Mouse (Mus musculus): Measurements from ENCODE around the gene Rnf113a2. TPM values are rescaled to one million over a fixed set of nuclear protein-coding genes. Genes with fewer than 3 reads are reported as not detected.

Rnf113a2 gene
- polyA plus RNA-seq (2014; fragmentation: Nextera tagmentation; extraction: Ambion mirVana) = 21.1 and 22.1 TPM in 2 replicates

GRCm38 (mm10) chr12:84416834-84417604 is at the start of gene Rnf113a2:
Gene Rnf113a2, plus strand, starts transcription at chr12:84417196.
- no peak for TF ChIP-seq CTCF (IDR thresholded peaks at IDR 0.05; ENCODE audit: low read depth)
- Histone ChIP-seq H3K27ac (ENCODE audit: low read depth) (peak within 1 kb of the TSS; percentile 65; the same call in 1 of the 2 replicates), H3K4me1 (ENCODE audit: insufficient read depth) (no peaks in the 10 kb centered on the region), H3K27me3 (ENCODE audit: insufficient read depth, low read length) (no peaks in the 10 kb centered on the region), H3K9me3 (ENCODE audit: low read depth, low read length) (peaks cover 5% of the 10 kb centered on the region; the same call in 1 of the 2 replicates), H3K4me2 (peak within 1 kb of the TSS; percentile 85), H3K4me3 (ENCODE audit: low read depth, low read length) (peak within 1 kb of the TSS; percentile 57), H3K9ac (peak within 1 kb of the TSS; percentile 70), H3K36me3 (ENCODE audit: insufficient read depth) (no peaks in the 10 kb centered on the region)
- ATAC-seq (ENCODE audit: insufficient read depth) (peak; percentile 92), DNase-seq (peak; percentile 94)
- WGBS = 3% methylated on average over 50 of the region's 50 CpGs

- DNase-seq = no peak
- Histone ChIP-seq H3K27me3 (ENCODE audit: insufficient read depth, low read length) (no peaks in the 10 kb centered on the region), H3K4me1 (ENCODE audit: insufficient read depth) (no peaks in the 10 kb centered on the region), H3K4me2 (no peak overlapping the region), H3K36me3 (ENCODE audit: insufficient read depth) (peaks cover 80% of the 10 kb centered on the region), H3K9me3 (ENCODE audit: low read depth, low read length) (no peaks in the 10 kb centered on the region), H3K27ac (ENCODE audit: low read depth) (no peak overlapping the region), H3K4me3 (ENCODE audit: low read depth, low read length) (no peak overlapping the region), H3K9ac (no peak overlapping the region)
- no peak for ATAC-seq (ENCODE audit: insufficient read depth)
- WGBS = 91% methylated on average over 5 of the region's 5 CpGs
- TF ChIP-seq CTCF (IDR thresholded peaks at IDR 0.05; ENCODE audit: low read depth) = no peak
Measured at GRCm38 (mm10) chr12:84371647-84372046, 45.3 kb upstream of the Rnf113a2 start.

- Histone ChIP-seq H3K4me3 (ENCODE audit: low read depth, low read length) (no peak overlapping the region), H3K9ac (no peak overlapping the region), H3K27me3 (ENCODE audit: insufficient read depth, low read length) (no peaks in the 10 kb centered on the region), H3K4me1 (ENCODE audit: insufficient read depth) (no peaks in the 10 kb centered on the region), H3K27ac (ENCODE audit: low read depth) (no peak overlapping the region), H3K36me3 (ENCODE audit: insufficient read depth) (peaks cover 61% of the 10 kb centered on the region), H3K4me2 (no peak overlapping the region), H3K9me3 (ENCODE audit: low read depth, low read length) (no peaks in the 10 kb centered on the region)
- ATAC-seq (ENCODE audit: insufficient read depth) (no peak), DNase-seq (no peak)
- WGBS = 71% methylated on average over 6 of the region's 6 CpGs
- TF ChIP-seq CTCF (IDR thresholded peaks at IDR 0.05; ENCODE audit: low read depth) = no peak
Measured at GRCm38 (mm10) chr12:84373831-84374481, 43.0 kb upstream of the Rnf113a2 start.

- H3K4me3 ChIP-seq (ENCODE audit: low read depth, low read length) = no peak overlapping the region
- H3K9ac ChIP-seq = no peak overlapping the region
- no peak overlapping the region for H3K4me2 ChIP-seq
- WGBS = 78% methylated on average over 4 of the region's 4 CpGs
- H3K4me1 ChIP-seq (ENCODE audit: insufficient read depth) = 0 out of 2 replicates have a peak, but pooled peaks cover 3% of the 10 kb centered on the region
- no peaks in the 10 kb centered on the region for H3K27me3 ChIP-seq (ENCODE audit: insufficient read depth, low read length)
- DNase-seq = no peak
- ATAC-seq (ENCODE audit: insufficient read depth) = no peak
- no peaks in the 10 kb centered on the region for H3K9me3 ChIP-seq (ENCODE audit: low read depth, low read length)
- 0 out of 2 replicates have a peak, but pooled peaks cover 3% of the 10 kb centered on the region for H3K36me3 ChIP-seq (ENCODE audit: insufficient read depth)
- no peak overlapping the region for H3K27ac ChIP-seq (ENCODE audit: low read depth)
- TF ChIP-seq CTCF (IDR thresholded peaks at IDR 0.05; ENCODE audit: low read depth) = no peak
Measured at GRCm38 (mm10) chr12:84382369-84382768, 34.6 kb upstream of the Rnf113a2 start.

DNA sequence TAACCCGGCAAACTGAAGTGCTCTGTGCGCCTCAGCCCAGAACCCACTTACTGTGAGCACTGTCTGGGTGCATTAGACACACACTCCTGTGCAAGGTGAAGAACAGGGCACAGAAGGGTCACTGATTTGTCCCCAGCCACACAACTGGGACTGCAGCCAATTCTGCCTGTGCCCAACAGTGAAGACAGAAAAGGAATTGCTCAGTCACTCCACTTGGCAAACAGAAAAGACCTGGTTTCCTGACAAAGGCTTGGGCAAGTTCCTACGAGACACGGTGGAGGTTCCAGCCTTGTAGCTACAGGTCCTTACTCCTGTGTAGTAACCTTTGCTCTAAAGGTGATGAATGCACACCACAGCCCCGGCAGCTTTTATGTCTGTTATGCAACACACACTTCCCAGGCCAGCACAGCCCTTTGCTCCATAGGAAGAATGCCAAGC is 32.3 kb upstream of the Rnf113a2 start:
- H3K9me3 ChIP-seq (ENCODE audit: low read depth, low read length) = no peaks in the 10 kb centered on the region
- H3K27ac ChIP-seq (ENCODE audit: low read depth) = peak overlapping the region; percentile 80
- H3K4me2 ChIP-seq = no peak overlapping the region
- H3K4me1 ChIP-seq (ENCODE audit: insufficient read depth) = 0 out of 2 replicates have a peak, but pooled peaks cover 3% of the 10 kb centered on the region
- ATAC-seq (ENCODE audit: insufficient read depth) = peak; percentile 52
- no peaks in the 10 kb centered on the region for H3K27me3 ChIP-seq (ENCODE audit: insufficient read depth, low read length)
- no peak for TF ChIP-seq CTCF (IDR thresholded peaks at IDR 0.05; ENCODE audit: low read depth)
- 0 out of 2 replicates have a peak, but pooled peaks cover 4% of the 10 kb centered on the region for H3K36me3 ChIP-seq (ENCODE audit: insufficient read depth)
- WGBS = 46% methylated on average over 5 of the region's 5 CpGs
- peak; percentile 68 for DNase-seq
- no peak overlapping the region for H3K9ac ChIP-seq
- H3K4me3 ChIP-seq (ENCODE audit: low read depth, low read length) = no peak overlapping the region

DNA sequence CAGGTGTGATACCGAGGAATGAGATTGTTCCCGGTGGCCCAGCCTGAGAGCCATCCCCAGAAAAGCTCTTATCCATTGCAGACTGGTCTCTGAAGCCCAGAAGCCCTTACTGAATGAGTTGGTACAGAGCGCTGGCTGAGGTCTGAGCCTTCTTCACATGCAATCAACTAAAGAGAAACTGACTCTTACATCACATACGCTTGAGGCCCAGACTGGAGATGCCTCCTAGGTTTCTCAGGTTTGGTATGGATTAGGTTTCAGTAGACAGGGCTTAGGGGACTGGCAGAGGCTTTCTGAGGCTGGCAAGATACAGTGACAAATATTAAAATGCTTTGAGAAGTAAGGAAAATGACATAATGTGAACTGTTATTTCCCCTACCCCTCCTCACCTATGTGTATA is 31.6 kb upstream of the Rnf113a2 start:
- Histone ChIP-seq H3K27ac (ENCODE audit: low read depth) (peak overlapping the region; percentile 80), H3K36me3 (ENCODE audit: insufficient read depth) (0 out of 2 replicates have a peak, but pooled peaks cover 4% of the 10 kb centered on the region), H3K27me3 (ENCODE audit: insufficient read depth, low read length) (no peaks in the 10 kb centered on the region), H3K9ac (no peak overlapping the region), H3K4me1 (ENCODE audit: insufficient read depth) (0 out of 2 replicates have a peak, but pooled peaks cover 3% of the 10 kb centered on the region), H3K4me2 (no peak overlapping the region), H3K9me3 (ENCODE audit: low read depth, low read length) (no peaks in the 10 kb centered on the region), H3K4me3 (ENCODE audit: low read depth, low read length) (no peak overlapping the region)
- 89% methylated on average over 4 of the region's 4 CpGs for WGBS
- TF ChIP-seq CTCF (IDR thresholded peaks at IDR 0.05; ENCODE audit: low read depth) = no peak
- DNase-seq (no peak), ATAC-seq (ENCODE audit: insufficient read depth) (no peak)

DNA sequence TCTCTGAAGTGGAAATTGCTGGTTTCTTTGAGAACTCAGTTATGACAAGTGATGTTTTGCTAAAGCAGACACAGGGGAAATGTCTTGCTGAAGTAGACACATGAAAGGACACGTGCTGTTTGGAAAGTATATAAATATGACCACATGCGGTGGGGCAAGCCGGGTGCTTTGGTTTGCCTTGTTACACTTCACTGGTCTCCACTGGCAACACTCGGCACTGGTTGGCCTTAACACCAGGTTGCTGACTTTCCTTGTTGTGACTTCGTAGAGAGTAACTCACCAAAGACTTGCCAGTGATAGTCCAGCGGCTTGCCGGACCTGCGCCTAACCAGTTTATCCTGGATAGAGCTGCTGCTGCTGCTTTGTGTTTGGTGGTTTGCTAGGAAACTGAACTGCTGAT is 28.9 kb upstream of the Rnf113a2 start:
- ATAC-seq (ENCODE audit: insufficient read depth) (no peak), DNase-seq (no peak)
- Histone ChIP-seq H3K9me3 (ENCODE audit: low read depth, low read length) (no peaks in the 10 kb centered on the region), H3K4me3 (ENCODE audit: low read depth, low read length) (no peak overlapping the region), H3K9ac (no peak overlapping the region), H3K36me3 (ENCODE audit: insufficient read depth) (0 out of 2 replicates have a peak, but pooled peaks cover 4% of the 10 kb centered on the region), H3K27ac (ENCODE audit: low read depth) (no peak overlapping the region), H3K4me1 (ENCODE audit: insufficient read depth) (0 out of 2 replicates have a peak, but pooled peaks cover 3% of the 10 kb centered on the region), H3K27me3 (ENCODE audit: insufficient read depth, low read length) (no peaks in the 10 kb centered on the region), H3K4me2 (no peak overlapping the region)
- 84% methylated on average over 8 of the region's 8 CpGs for WGBS
- TF ChIP-seq CTCF (IDR thresholded peaks at IDR 0.05; ENCODE audit: low read depth) = no peak

Data from lung, embryonic 14.5 days (tissue).